Mouse (Mus musculus) megakaryocyte, embryonic 14.5 days (primary cell): ENCODE measurements around the gene Lingo1. TPM values are rescaled to one million over a fixed set of nuclear protein-coding genes. Genes with fewer than 3 reads are reported as not detected.

Source experiments
- H3K27me3 ChIP-seq: replicated peaks from 2 replicates; pipeline ENCODE3; 2012; ENCODE audit warnings: inconsistent platforms
- H3K36me3 ChIP-seq: replicated peaks from 2 replicates; pipeline ENCODE3; 2012; ENCODE audit warnings: low read length, inconsistent platforms, mixed read lengths
- H3K4me1 ChIP-seq: 2 replicates; pipeline ENCODE4 v1.6.1; 2012; ENCODE audit warnings: inconsistent platforms
- H3K4me3 ChIP-seq: replicated peaks from 2 replicates; pipeline ENCODE3; 2012; ENCODE audit warnings: moderate library complexity, mild to moderate bottlenecking, inconsistent platforms
- H3K9me3 ChIP-seq: 2 replicates; pipeline ENCODE4 v1.6.1; 2012; ENCODE audit warnings: inconsistent platforms
- FLI1 ChIP-seq: IDR thresholded peaks from 2 replicates; pipeline ENCODE4 v1.6.1; 2012; ENCODE audit warnings: low read length, inconsistent platforms, mixed read lengths
- GATA1 ChIP-seq: IDR thresholded peaks from 3 replicates; pipeline ENCODE4 v1.6.1; 2012; ENCODE audit warnings: mixed read lengths, low read length, inconsistent platforms, borderline replicate concordance
- polyA plus RNA-seq: library from polyadenylated mRNA; stranded (reverse); fragments of >175 nt; gene quantifications from 2 replicates; pipeline ENCODE4 v1.2.3, GENCODE M21; 2012; ENCODE audit warnings: low replicate concordance; ENCODE audit not compliant: insufficient read depth

Gene Lingo1
- polyA plus RNA-seq: 15.1 and 26.0 TPM in 2 replicates

DNA sequence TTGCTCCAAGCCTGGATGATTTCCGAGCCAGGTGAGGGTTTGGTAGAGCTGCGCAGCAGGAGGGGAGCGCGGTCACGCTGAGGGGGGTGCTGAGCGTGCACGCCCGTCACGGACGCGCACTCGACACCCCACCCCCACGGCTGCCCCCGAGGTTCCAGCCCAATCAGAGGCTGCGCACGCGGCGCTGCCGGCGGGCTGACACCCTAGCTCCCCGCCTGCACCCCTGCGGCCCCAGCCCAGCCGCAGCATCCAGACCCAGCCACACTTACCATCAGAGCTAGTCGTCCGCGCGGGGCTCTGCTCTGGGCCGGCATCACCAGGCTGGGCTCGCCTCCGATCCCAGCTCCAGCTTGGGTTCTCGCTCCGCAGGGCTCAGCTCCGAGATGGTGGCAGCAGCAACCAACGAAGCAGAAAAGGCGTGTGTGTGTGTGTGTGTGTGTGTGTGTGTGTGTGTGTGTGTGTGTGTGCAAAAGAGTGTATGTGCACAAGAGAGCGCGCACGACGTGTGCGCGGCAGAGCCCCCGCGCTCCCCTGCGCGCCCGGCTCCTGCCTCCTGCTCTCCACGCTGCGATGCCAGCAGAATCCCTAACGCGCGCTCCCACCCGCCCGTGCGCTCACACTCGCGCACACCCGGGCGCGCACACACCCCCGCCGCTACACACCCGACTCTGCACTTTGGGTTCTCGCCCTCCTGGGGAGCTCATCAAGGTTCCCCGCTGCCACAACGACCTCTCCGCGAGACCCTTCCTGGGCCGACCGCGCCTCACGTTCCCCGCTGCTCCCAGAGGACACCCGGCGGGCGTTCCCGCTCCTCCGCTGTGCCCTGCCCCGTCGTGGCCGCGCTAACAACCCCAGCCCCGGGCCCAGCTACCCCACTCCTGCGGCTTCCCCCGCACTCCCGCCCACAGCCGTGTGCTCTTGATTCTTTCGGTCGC lies at the start of gene Lingo1:
Gene Lingo1, minus strand, starts transcription at position 748 of the 935 bp plus-strand sequence.
- peaks cover 99% of the 10 kb centered on the region for H3K27me3 ChIP-seq
- TF ChIP-seq GATA1 (no peak), FLI1 (no peak)
- peaks cover 5% of the 10 kb centered on the region; the same call in 1 of the 2 replicates for H3K9me3 ChIP-seq
- no peaks in the 10 kb centered on the region for H3K36me3 ChIP-seq
- peaks cover 25% of the 10 kb centered on the region for H3K4me1 ChIP-seq
- peak within 1 kb of the TSS; percentile 81 for H3K4me3 ChIP-seq

GRCm38 (mm10) chr9:56844644-56845043 lies 48.4 kb upstream of the Lingo1 start:
- Histone ChIP-seq H3K27me3 (peaks cover 71% of the 10 kb centered on the region), H3K36me3 (no peaks in the 10 kb centered on the region)
- TF ChIP-seq GATA1 (no peak), FLI1 (no peak)

GRCm38 (mm10) chr9:56843679-56844188 lies 47.5 kb upstream of the Lingo1 start:
- H3K27me3 ChIP-seq: peaks cover 71% of the 10 kb centered on the region
- no peak overlapping the region for H3K4me3 ChIP-seq
- H3K36me3 ChIP-seq: no peaks in the 10 kb centered on the region
- H3K4me1 ChIP-seq: peaks cover 7% of the 10 kb centered on the region; the same call in 1 of the 2 replicates
- no peaks in the 10 kb centered on the region for H3K9me3 ChIP-seq
- TF ChIP-seq GATA1: no peak
- TF ChIP-seq FLI1: no peak

More at GRCm38 (mm10) chr9:56844644-56845043, 48.4 kb upstream of the Lingo1 start:
- Histone ChIP-seq H3K9me3 (no peaks in the 10 kb centered on the region), H3K4me1 (peaks cover 7% of the 10 kb centered on the region; the same call in 1 of the 2 replicates), H3K4me3 (no peak overlapping the region)

- Histone ChIP-seq H3K4me1 (peaks cover 5% of the 10 kb centered on the region; the same call in 1 of the 2 replicates), H3K9me3 (no peaks in the 10 kb centered on the region), H3K27me3 (peaks cover 76% of the 10 kb centered on the region), H3K36me3 (no peaks in the 10 kb centered on the region), H3K4me3 (no peak overlapping the region)
- TF ChIP-seq GATA1 (no peak), FLI1 (no peak)
These were observed 46.0 kb upstream of the Lingo1 start for GRCm38 (mm10) chr9:56842303-56842719.

GRCm38 (mm10) chr9:56841864-56842263 lies 45.6 kb upstream of the Lingo1 start:
- TF ChIP-seq FLI1: no peak
- TF ChIP-seq GATA1: no peak
- no peak overlapping the region for H3K4me3 ChIP-seq
- H3K27me3 ChIP-seq: peaks cover 79% of the 10 kb centered on the region
- H3K4me1 ChIP-seq: peaks cover 5% of the 10 kb centered on the region; the same call in 1 of the 2 replicates
- no peaks in the 10 kb centered on the region for H3K9me3 ChIP-seq
- H3K36me3 ChIP-seq: no peaks in the 10 kb centered on the region

DNA sequence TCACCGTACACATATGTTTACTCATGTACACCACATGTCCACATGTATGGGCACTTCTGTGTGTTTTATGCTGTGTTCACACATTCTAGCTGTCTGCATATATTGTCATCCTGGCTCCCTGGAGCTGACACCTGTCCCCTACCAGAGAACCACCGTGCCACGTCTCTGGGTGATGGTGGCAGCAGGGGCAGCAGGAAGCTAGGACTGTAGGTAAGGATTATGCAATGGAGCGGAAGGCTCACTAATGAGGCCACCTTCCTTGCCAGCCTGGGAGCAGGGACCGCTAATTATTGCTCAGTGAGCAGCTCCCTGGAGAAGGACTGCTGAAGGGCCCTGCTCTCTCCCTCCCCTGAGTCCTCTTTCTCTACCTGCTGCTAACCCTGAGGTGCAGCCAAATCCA lies 44.5 kb upstream of the Lingo1 start:
- Histone ChIP-seq H3K4me3 (no peak overlapping the region), H3K4me1 (peaks cover 5% of the 10 kb centered on the region; the same call in 1 of the 2 replicates), H3K36me3 (no peaks in the 10 kb centered on the region), H3K27me3 (peaks cover 83% of the 10 kb centered on the region), H3K9me3 (no peaks in the 10 kb centered on the region)
- TF ChIP-seq GATA1 (no peak), FLI1 (no peak)

DNA sequence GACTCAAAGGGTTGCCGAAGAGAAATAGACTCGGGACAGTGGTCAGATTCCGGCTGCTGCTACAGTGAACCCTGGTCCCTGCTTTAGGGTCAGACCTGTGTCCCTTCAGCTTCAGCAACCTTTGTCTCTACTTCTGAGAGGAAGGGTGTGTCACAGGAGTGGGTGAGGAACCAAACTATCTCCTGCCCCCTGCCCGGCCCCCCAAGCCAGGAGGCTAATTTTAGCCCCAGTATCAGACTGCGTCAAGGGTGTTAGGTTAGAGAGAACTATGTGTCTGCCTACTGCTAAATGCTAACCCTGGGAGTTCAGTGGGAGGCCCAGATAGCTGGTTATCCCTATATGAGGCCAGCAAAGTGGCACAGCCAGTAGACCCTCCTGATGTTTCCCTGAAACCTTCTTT lies 38.9 kb upstream of the Lingo1 start:
- H3K36me3 ChIP-seq: no peaks in the 10 kb centered on the region
- no peaks in the 10 kb centered on the region for H3K9me3 ChIP-seq
- H3K27me3 ChIP-seq: peaks cover 73% of the 10 kb centered on the region
- H3K4me3 ChIP-seq: no peak overlapping the region
- no peak for TF ChIP-seq GATA1
- no peak for TF ChIP-seq FLI1
- H3K4me1 ChIP-seq: peaks cover 19% of the 10 kb centered on the region

GRCm38 (mm10) chr9:56832900-56833299 lies 36.6 kb upstream of the Lingo1 start:
- Histone ChIP-seq H3K4me3 (peak overlapping the region; percentile 12), H3K36me3 (no peaks in the 10 kb centered on the region), H3K9me3 (no peaks in the 10 kb centered on the region), H3K27me3 (peaks cover 69% of the 10 kb centered on the region), H3K4me1 (peaks cover 19% of the 10 kb centered on the region)
- no peak for TF ChIP-seq GATA1
- no peak for TF ChIP-seq FLI1

GRCm38 (mm10) chr9:56831904-56832303 lies 35.6 kb upstream of the Lingo1 start:
- Histone ChIP-seq H3K27me3 (peaks cover 69% of the 10 kb centered on the region), H3K36me3 (no peaks in the 10 kb centered on the region), H3K4me3 (no peak overlapping the region), H3K4me1 (peaks cover 19% of the 10 kb centered on the region), H3K9me3 (no peaks in the 10 kb centered on the region)
- no peak for TF ChIP-seq GATA1
- TF ChIP-seq FLI1: no peak

- TF ChIP-seq GATA1: no peak
- TF ChIP-seq FLI1: no peak
- Histone ChIP-seq H3K36me3 (no peaks in the 10 kb centered on the region), H3K4me1 (peaks cover 18% of the 10 kb centered on the region), H3K4me3 (no peak overlapping the region), H3K9me3 (no peaks in the 10 kb centered on the region), H3K27me3 (peaks cover 71% of the 10 kb centered on the region)
These were observed 33.9 kb upstream of the Lingo1 start for GRCm38 (mm10) chr9:56830162-56830561.
